Mouse (Mus musculus): Measurements from ENCODE around the gene Slc35d1.

The Slc35d1 gene

GRCm38 (mm10) chr4:103214925-103215820 lies at the start of gene Slc35d1:
TSS of gene Slc35d1 (minus strand) at chr4:103215164.
- peak; percentile 80 for DNase-seq

- no peak for DNase-seq
Observed at GRCm38 (mm10) chr4:103263812-103264396, 48.9 kb upstream of the Slc35d1 start.

GRCm38 (mm10) chr4:103263378-103263777 lies 48.4 kb upstream of the Slc35d1 start:
- no peak for DNase-seq

- DNase-seq: no peak
Observed at GRCm38 (mm10) chr4:103258817-103259216, 43.9 kb upstream of the Slc35d1 start.

- DNase-seq: no peak
Observed at GRCm38 (mm10) chr4:103253846-103254245, 38.9 kb upstream of the Slc35d1 start.

GRCm38 (mm10) chr4:103249436-103250085 lies 34.6 kb upstream of the Slc35d1 start:
- DNase-seq: no peak

GRCm38 (mm10) chr4:103247813-103248212 lies 32.8 kb upstream of the Slc35d1 start:
- no peak for DNase-seq

GRCm38 (mm10) chr4:103247249-103247648 lies 32.3 kb upstream of the Slc35d1 start:
- no peak for DNase-seq

GRCm38 (mm10) chr4:103232156-103232555 lies 17.2 kb upstream of the Slc35d1 start:
- no peak for DNase-seq

- no peak for DNase-seq
Observed at GRCm38 (mm10) chr4:103222854-103223253, 7.9 kb upstream of the Slc35d1 start.

- DNase-seq: no peak
Observed at GRCm38 (mm10) chr4:103221789-103222188, 6.8 kb upstream of the Slc35d1 start.

- DNase-seq: no peak
Observed at GRCm38 (mm10) chr4:103219011-103219410, 4.0 kb upstream of the Slc35d1 start.

- no peak for DNase-seq
Observed at GRCm38 (mm10) chr4:103216046-103216445, 1.1 kb upstream of the Slc35d1 start.

GRCm38 (mm10) chr4:103214498-103214924 lies 453 bp downstream of the Slc35d1 start:
- DNase-seq: peak; percentile 79

- DNase-seq: no peak
Observed at GRCm38 (mm10) chr4:103213859-103214497, 986 bp downstream of the Slc35d1 start.

- DNase-seq: no peak
Observed at GRCm38 (mm10) chr4:103208553-103208952, 6.4 kb downstream of the Slc35d1 start.

- no peak for DNase-seq
Observed at GRCm38 (mm10) chr4:103203646-103204045, 11.3 kb downstream of the Slc35d1 start.

- no peak for DNase-seq
Observed at GRCm38 (mm10) chr4:103200046-103200445, 14.9 kb downstream of the Slc35d1 start.

- DNase-seq: no peak
Observed at GRCm38 (mm10) chr4:103199086-103199485, 15.9 kb downstream of the Slc35d1 start.

- no peak for DNase-seq
Observed at GRCm38 (mm10) chr4:103197401-103197800, 17.6 kb downstream of the Slc35d1 start.

GRCm38 (mm10) chr4:103192421-103192820 lies 22.5 kb downstream of the Slc35d1 start:
- DNase-seq: no peak

GRCm38 (mm10) chr4:103188786-103189640 lies 26.0 kb downstream of the Slc35d1 start:
- DNase-seq: no peak

All from cerebellum, adult 9-11 months (tissue).